Mouse (Mus musculus) heart, embryonic 14.5 days (tissue): ENCODE measurements around the gene Inca1. TPM values are rescaled to one million over a fixed set of nuclear protein-coding genes. Genes with fewer than 3 reads are reported as not detected.

Experiments used
- ATAC-seq: fragments of 200-750 bp; cut with Nextera tagmentation; 2 replicates; pipeline ENCODE4 v1.8.0; 2017; ENCODE audit warnings: low read depth, moderate TSS enrichment; ENCODE audit not compliant: insufficient number of reproducible peaks, insufficient read depth, low FRiP score
- H3K27ac ChIP-seq, 2 experiments: fragments of 200-500 bp in 1 of 2; fragments of 300-500 bp in 1 of 2; sonication (generic) in 1 of 2; replicated peaks in 1 of 2; 2 replicates each; pipeline ENCODE4 v1.5.1; 2012 to 2014; ENCODE audit warnings: low read depth in 2 of 2, low read length in 2 of 2, control low read depth in 1 of 2, mild to moderate bottlenecking in 1 of 2, mixed read lengths in 1 of 2; ENCODE audit not compliant: control insufficient read depth in 1 of 2, insufficient read depth in 1 of 2
- H3K27me3 ChIP-seq: fragments of 300-500 bp; sonication (generic); 2 replicates; pipeline ENCODE4 v1.6.1; 2014; ENCODE audit warnings: mild to moderate bottlenecking, low read length, control low read depth; ENCODE audit not compliant: control insufficient read depth, insufficient read depth
- H3K36me3 ChIP-seq: fragments of 300-500 bp; sonication (generic); 2 replicates; pipeline ENCODE4 v1.6.1; 2014; ENCODE audit warnings: mild to moderate bottlenecking, control low read depth, low read length, mixed read lengths; ENCODE audit not compliant: control insufficient read depth, insufficient read depth
- H3K4me1 ChIP-seq, 2 experiments: fragments of 200-500 bp in 1 of 2; fragments of 300-500 bp in 1 of 2; sonication (generic) in 1 of 2; 2 replicates each; pipeline ENCODE4 v1.6.1; 2012 to 2014; ENCODE audit warnings: low read length in 2 of 2, control low read depth in 1 of 2, mixed read lengths in 1 of 2; ENCODE audit not compliant: control insufficient read depth in 2 of 2, insufficient read depth in 2 of 2
- H3K4me2 ChIP-seq: fragments of 300-500 bp; sonication (generic); 2 replicates; pipeline ENCODE4 v1.6.1; 2014; ENCODE audit warnings: mild to moderate bottlenecking, low read length
- H3K4me3 ChIP-seq, 2 experiments: fragments of 200-500 bp in 1 of 2; fragments of 300-500 bp in 1 of 2; sonication (generic) in 1 of 2; 2 replicates each; pipeline ENCODE4 v1.5.1; 2012 to 2014; ENCODE audit warnings: low read length in 2 of 2, mild to moderate bottlenecking in 2 of 2, control low read depth in 1 of 2, low read depth in 1 of 2, moderate library complexity in 1 of 2; ENCODE audit not compliant: control insufficient read depth in 1 of 2, insufficient read depth in 1 of 2
- H3K9ac ChIP-seq: fragments of 300-500 bp; sonication (generic); 2 replicates; pipeline ENCODE4 v1.6.1; 2014; ENCODE audit warnings: mild to moderate bottlenecking, low read length
- H3K9me3 ChIP-seq: fragments of 300-500 bp; sonication (generic); 2 replicates; pipeline ENCODE4 v1.6.1; 2016; ENCODE audit warnings: low read length, control low read depth; ENCODE audit not compliant: control insufficient read depth
- WGBS: fragments of 180-500 bp; shearing (Covaris S2); extraction: QIAGEN DNeasy Blood & Tissue Kit; methylation state at CpG from one replicate; pipeline ENCODE4 v1.1.7; 2014; 5-methylcytosine and 5-hydroxymethylcytosine counted together
- polyA plus RNA-seq: library from polyadenylated mRNA; unstranded; fragments of >200 nt; fragmentation: Nextera tagmentation; extraction: Ambion mirVana; gene quantifications from 2 replicates; pipeline ENCODE4 v1.2.1, GENCODE M21; 2014

Gene Inca1
- polyA plus RNA-seq, 1 experiment from 2014 or later = 2.7 TPM

DNA sequence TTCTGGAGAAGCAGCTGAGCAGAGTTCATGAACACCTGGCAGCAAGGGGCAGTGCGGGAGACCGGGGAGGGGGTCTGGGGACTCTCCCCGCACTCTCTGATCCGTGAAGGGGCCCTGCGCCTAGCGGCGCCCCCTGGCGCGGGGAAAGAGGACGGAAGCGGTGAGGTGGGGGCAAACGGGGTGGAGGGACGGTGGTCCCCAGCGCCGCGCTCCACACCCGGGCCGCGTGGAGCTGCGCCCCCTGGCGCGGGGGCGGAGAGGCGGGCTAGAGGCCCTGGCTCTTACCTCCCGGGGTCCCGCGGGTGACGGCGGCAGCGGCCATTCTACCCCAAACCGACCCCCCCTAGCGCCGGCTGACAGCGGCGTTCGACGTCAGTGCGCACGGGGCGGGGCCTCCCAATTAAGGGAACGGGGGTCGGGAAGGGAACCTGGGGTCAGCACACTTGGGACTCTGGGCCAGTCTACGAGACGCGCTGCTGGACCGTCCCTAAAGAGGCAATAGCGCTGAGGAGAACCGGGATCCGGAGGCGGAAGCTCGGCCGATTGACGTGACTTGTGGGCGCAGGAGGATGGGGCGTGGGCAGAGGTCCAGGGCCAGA is 12.3 kb downstream of the Inca1 start, which contains the start of gene Camta2:
Camta2 (minus strand) TSS at position 505 of the 599 bp plus-strand sequence.
- Histone ChIP-seq H3K36me3 (peaks cover 34% of the 10 kb centered on the region), H3K4me1 (peaks cover 11 to 16% of the 10 kb centered on the region in 2 experiments), H3K9ac (peak within 1 kb of the TSS; percentile 89), H3K27me3 (no peaks in the 10 kb centered on the region), H3K27ac (peak within 1 kb of the TSS; percentile 31 to 90), H3K4me3 (peak within 1 kb of the TSS; percentile 80 to 92), H3K4me2 (peak within 1 kb of the TSS; percentile 97), H3K9me3 (no peaks in the 10 kb centered on the region)
- WGBS = under 1% methylated on average over 51 of the region's 55 CpGs
- ATAC-seq = peak; percentile 84

DNA sequence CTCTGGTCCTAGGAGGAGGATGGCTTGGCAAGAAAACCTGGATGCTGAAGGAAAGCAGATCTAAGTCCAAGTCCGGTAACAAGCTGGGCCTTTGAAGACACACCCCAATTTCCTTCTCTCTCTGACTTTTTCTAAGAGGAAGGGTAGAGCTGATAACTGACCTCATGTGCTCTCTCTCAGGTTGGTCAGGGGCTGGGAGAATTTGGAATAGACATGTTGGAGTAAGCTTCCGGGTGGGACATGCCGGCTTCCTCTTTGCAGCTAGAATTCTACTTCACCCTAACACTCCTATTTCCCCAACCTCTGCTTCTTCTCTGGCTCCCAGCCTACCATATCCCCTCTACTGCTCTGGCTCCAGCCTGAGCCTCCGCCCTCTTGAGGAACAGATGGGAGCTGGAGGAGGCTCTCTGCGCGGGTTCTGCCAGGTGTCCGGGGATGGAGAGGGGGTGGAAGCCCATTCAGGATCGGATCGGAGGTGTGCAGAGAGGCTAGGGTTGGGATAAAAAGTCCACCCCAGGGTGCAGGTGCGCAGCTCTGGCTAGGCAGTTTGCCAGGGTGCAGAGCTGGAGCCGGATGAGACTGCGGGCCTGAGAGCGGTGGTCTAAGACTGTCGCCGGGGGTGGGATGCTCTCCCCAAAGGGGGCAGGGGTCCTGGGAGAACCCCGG is 12.9 kb downstream of the Inca1 start:
- peaks cover 40% of the 10 kb centered on the region for H3K36me3 ChIP-seq
- peaks cover 15 to 19% of the 10 kb centered on the region in 2 experiments for H3K4me1 ChIP-seq
- H3K9me3 ChIP-seq = no peaks in the 10 kb centered on the region
- peak overlapping the region; percentile 80 to 92 for H3K4me3 ChIP-seq
- WGBS = 2% methylated on average over 13 of the region's 16 CpGs
- H3K27ac ChIP-seq = peak overlapping the region; percentile 31 to 90; a peak in 3 of 4 replicates
- peak; percentile 13; the same call in 1 of the 2 replicates for ATAC-seq
- H3K27me3 ChIP-seq = no peaks in the 10 kb centered on the region
- peak overlapping the region; percentile 89 for H3K9ac ChIP-seq
- peak overlapping the region; percentile 97 for H3K4me2 ChIP-seq

DNA sequence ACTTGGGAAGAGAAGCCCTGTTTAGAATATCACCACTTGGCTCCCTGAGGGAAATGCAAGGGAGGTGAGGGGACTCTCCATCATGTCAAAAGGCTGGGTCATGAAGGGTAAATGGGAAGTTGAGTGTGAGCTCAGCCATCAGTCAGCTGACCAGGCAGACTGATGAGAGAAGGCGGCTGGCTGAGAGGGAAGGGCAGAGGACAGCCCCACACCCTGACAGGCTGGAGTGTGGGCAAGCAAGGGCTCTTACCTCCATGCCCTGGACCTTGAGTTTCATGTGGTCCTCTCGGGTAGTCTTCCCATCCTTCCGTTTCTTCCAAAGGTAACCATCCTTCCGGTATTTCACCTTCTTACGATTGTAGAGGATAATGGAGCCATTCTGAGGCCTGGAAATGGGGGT is 16.3 kb downstream of the Inca1 start:
- ATAC-seq = no peak
- Histone ChIP-seq H3K4me3 (no peak overlapping the region), H3K27me3 (no peaks in the 10 kb centered on the region), H3K27ac (no peak overlapping the region), H3K9ac (no peak overlapping the region), H3K9me3 (no peaks in the 10 kb centered on the region), H3K4me2 (no peak overlapping the region), H3K4me1 (peaks cover 13 to 17% of the 10 kb centered on the region in 2 experiments), H3K36me3 (peaks cover 69% of the 10 kb centered on the region)
- whole genome bisulfite sequencing = 80% methylated on average over 5 of the region's 5 CpGs

DNA sequence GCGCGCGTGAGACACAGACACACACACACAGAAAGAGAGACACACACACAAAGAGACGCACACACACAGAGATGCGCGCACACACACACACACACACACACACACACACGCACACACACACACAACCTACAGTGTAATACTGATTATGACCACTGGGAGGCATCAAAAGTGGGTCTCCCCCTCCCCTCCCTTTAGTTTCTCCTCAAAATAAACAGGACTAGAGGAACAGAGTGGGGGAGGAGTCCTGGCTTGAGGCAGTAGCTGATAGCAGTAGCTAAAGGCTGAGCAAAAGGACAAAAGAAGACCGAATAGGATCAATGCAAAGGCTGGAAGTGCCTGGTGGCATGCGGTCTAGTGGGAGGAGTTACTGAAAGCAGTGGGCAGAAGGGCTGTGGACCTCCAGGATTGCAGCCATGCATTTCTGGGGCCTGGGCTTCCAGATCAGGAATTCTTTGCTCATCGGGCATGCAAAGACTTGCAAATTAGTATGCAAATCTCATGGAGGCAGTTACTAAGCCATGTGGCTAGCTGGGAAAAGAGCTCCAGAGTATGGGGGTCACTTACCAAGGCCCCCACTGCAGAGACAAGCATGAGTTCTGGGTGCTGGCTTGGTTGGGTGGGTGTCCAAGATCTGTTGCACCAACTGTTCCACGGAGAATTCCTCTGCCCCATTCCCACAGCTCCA is 17.9 kb downstream of the Inca1 start:
- no peak overlapping the region; the same call in 1 of the 2 replicates for H3K9ac ChIP-seq
- peaks cover 75% of the 10 kb centered on the region for H3K36me3 ChIP-seq
- no peaks in the 10 kb centered on the region for H3K9me3 ChIP-seq
- no peak overlapping the region for H3K27ac ChIP-seq
- no peaks in the 10 kb centered on the region for H3K27me3 ChIP-seq
- H3K4me2 ChIP-seq = no peak overlapping the region
- 25% methylated on average over 11 of the region's 11 CpGs for WGBS
- H3K4me1 ChIP-seq = peaks cover 7 to 9% of the 10 kb centered on the region in 2 experiments
- ATAC-seq = no peak
- no peak overlapping the region for H3K4me3 ChIP-seq

DNA sequence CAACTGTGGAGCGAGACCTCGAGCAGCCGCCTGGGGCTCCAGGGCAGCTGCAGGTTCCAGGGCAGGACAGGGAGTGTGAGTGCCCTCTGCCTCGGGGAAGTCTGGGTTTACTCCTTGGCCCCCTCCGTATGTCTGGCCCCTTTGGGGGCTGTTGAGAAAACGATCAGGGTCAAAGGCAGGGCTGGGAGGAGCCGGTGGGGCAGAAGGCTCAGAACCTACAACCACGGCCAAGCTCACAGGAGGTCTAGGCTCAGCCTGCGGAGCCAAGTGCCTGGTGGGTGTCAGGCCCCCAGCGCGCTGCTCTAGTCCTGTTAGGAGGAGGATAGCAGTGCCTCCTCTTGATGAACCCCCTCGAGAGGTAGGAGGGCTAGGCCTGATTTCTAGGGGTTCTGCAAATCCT is 18.8 kb downstream of the Inca1 start:
- no peaks in the 10 kb centered on the region for H3K9me3 ChIP-seq
- H3K27me3 ChIP-seq = no peaks in the 10 kb centered on the region
- peaks cover 5% of the 10 kb centered on the region in 2 experiments for H3K4me1 ChIP-seq
- 56% methylated on average over 12 of the region's 12 CpGs for WGBS
- H3K4me2 ChIP-seq = no peak overlapping the region
- H3K4me3 ChIP-seq = no peak overlapping the region
- H3K27ac ChIP-seq = no peak overlapping the region
- ATAC-seq = no peak
- no peak overlapping the region for H3K9ac ChIP-seq
- H3K36me3 ChIP-seq = peaks cover 82% of the 10 kb centered on the region

DNA sequence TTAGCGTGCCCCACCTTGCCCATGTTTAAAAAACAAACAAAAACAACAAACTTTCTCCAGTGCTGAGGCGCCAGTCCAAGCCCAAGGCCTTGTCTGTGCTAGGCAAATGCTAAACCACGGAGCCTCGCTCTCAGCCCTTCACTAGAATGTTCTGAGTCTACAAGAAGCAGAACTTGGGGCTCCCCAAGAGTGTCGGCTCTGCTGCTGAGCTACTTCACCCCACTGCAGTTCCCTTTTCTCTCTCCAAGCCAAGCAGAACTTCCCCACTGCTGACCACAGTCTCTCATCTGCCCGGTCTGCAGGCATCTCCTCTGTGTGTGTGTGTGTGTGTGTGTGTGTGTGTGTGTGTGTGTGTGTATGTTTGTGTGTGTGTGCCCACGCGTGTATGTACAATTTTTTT is 20.1 kb downstream of the Inca1 start:
- no peak for ATAC-seq
- H3K9ac ChIP-seq = no peak overlapping the region
- H3K36me3 ChIP-seq = peaks cover 82% of the 10 kb centered on the region
- 89% methylated on average over 8 of the region's 8 CpGs for WGBS
- H3K4me1 ChIP-seq = peaks cover 5% of the 10 kb centered on the region in 2 experiments
- no peaks in the 10 kb centered on the region for H3K9me3 ChIP-seq
- H3K4me3 ChIP-seq = no peak overlapping the region
- H3K27me3 ChIP-seq = no peaks in the 10 kb centered on the region
- no peak overlapping the region for H3K27ac ChIP-seq
- no peak overlapping the region for H3K4me2 ChIP-seq

DNA sequence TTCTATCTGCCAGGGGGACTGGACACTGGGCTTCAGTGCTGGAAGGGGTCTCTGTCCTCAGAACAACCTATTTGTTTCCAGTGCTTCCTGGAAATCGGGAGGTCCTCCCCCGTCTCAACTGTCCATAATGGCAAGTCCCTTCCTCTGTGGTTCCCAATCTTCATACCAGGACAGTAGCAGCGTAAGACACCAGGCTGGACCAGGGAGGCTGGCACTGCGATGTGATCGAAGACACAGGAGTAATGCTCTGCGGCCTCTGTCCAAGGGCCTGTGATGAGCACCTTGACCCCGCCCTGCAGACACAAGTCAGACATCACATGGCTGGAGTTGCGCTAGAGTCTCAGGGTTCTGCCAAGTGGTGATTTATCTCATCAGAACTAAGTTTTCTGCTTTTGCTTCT is 20.6 kb downstream of the Inca1 start:
- Histone ChIP-seq H3K27ac (no peak overlapping the region), H3K4me2 (no peak overlapping the region), H3K4me1 (peaks cover 5% of the 10 kb centered on the region in 2 experiments), H3K9me3 (no peaks in the 10 kb centered on the region), H3K27me3 (no peaks in the 10 kb centered on the region), H3K4me3 (no peak overlapping the region), H3K36me3 (peaks cover 82% of the 10 kb centered on the region), H3K9ac (no peak overlapping the region)
- WGBS = 96% methylated on average over 8 of the region's 8 CpGs
- ATAC-seq = no peak
